Mouse (Mus musculus) kidney, embryonic 14.5 days (tissue): ENCODE measurements around the gene Olfr56. TPM values are rescaled to one million over a fixed set of nuclear protein-coding genes. Genes with fewer than 3 reads are reported as not detected.

Experiments used
- ATAC-seq: fragments of 200-750 bp; cut with Nextera tagmentation; 2 replicates; pipeline ENCODE4 v1.8.0; 2017; ENCODE audit warnings: moderate number of reproducible peaks, mild to moderate bottlenecking, moderate TSS enrichment, moderate library complexity; ENCODE audit not compliant: low FRiP score, low TSS enrichment
- H3K27ac ChIP-seq: fragments of 300-500 bp; sonication (generic); 2 replicates; pipeline ENCODE4 v1.5.1; 2014; ENCODE audit warnings: low read depth, mild to moderate bottlenecking, low read length, moderate library complexity, mixed read lengths
- H3K27me3 ChIP-seq: fragments of 300-500 bp; sonication (generic); 2 replicates; pipeline ENCODE4 v1.6.1; 2014; ENCODE audit warnings: mild to moderate bottlenecking, low read length; ENCODE audit not compliant: control insufficient read depth, insufficient read depth
- H3K36me3 ChIP-seq: fragments of 300-500 bp; sonication (generic); 2 replicates; pipeline ENCODE4 v1.6.1; 2014; ENCODE audit warnings: low read length, mixed read lengths; ENCODE audit not compliant: control insufficient read depth, insufficient read depth
- H3K4me1 ChIP-seq: fragments of 300-500 bp; sonication (generic); 2 replicates; pipeline ENCODE4 v1.6.1; 2014; ENCODE audit warnings: low read length, mixed read lengths; ENCODE audit not compliant: control insufficient read depth, insufficient read depth
- H3K4me2 ChIP-seq: fragments of 300-500 bp; sonication (generic); replicated peaks from 2 replicates; pipeline ENCODE4 v1.6.1; 2014; ENCODE audit warnings: low read depth, mild to moderate bottlenecking, low read length
- H3K4me3 ChIP-seq: fragments of 300-500 bp; sonication (generic); 2 replicates; pipeline ENCODE4 v1.5.1; 2014; ENCODE audit warnings: mild to moderate bottlenecking, low read length
- H3K9ac ChIP-seq: fragments of 300-500 bp; sonication (generic); 2 replicates; pipeline ENCODE4 v1.6.1; 2014; ENCODE audit warnings: low read depth, mild to moderate bottlenecking, low read length, moderate library complexity
- H3K9me3 ChIP-seq: fragments of 300-500 bp; sonication (generic); 2 replicates; pipeline ENCODE4 v1.6.1; 2016; ENCODE audit warnings: low read length; ENCODE audit not compliant: control insufficient read depth
- WGBS: fragments of 180-500 bp; shearing (Covaris S2); extraction: QIAGEN DNeasy Blood & Tissue Kit; methylation state at CpG from one replicate; pipeline ENCODE4 v1.1.7; 2014; 5-methylcytosine and 5-hydroxymethylcytosine counted together
- polyA plus RNA-seq: library from polyadenylated mRNA; unstranded; fragments of >200 nt; fragmentation: Nextera tagmentation; extraction: Ambion mirVana; gene quantifications from 2 replicates; pipeline ENCODE4 v1.2.1, GENCODE M21; 2014

The Olfr56 gene
- polyA plus RNA-seq, 1 experiment from 2014 or later, result not detected

DNA sequence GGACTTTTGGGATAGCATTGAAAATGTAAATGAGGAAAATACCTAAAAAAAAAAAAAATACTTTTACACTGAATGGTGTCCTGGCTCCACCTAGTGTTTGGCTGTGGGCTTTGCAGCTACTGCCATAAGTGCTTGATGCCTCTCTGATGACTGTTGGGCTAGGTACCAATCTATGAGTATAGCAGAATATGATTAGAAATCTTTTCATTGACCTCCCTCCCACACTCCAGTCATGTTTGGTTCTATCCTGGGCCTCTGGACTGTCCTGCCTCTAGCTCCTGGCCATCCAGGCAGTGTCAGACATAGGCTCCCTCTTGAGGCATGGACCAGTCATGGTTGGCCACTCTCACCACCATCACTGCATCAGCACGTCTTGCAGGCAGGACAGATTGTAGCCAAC lies 130.1 kb downstream of the Olfr56 start:
- no peaks in the 10 kb centered on the region for H3K36me3 ChIP-seq
- 36% methylated on average over 1 of the region's 1 CpGs for WGBS
- no peak for ATAC-seq
- no peaks in the 10 kb centered on the region for H3K27me3 ChIP-seq
- no peaks in the 10 kb centered on the region for H3K4me1 ChIP-seq
- H3K4me3 ChIP-seq, result no peak overlapping the region
- no peak overlapping the region for H3K9ac ChIP-seq
- no peak overlapping the region for H3K27ac ChIP-seq
- no peak overlapping the region for H3K4me2 ChIP-seq
- H3K9me3 ChIP-seq, result no peaks in the 10 kb centered on the region

DNA sequence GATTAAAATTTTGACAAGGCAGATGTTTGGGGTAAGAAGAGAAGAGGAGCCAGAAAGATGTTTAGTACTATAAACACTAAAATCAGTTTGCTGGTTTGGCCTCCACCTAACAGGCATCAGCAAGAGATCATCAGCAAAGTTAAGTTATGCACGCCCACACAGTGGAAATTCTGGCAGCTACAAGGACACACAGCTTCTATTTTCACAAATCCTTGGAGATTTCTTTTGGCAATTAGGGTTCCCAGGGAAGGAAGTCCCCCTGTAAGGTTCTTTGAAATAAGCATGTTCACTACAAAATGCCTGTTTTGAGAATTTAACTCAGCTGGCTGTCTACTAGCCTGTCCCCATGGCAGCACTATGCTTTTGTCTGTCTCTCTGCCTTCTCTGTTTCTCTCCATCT lies 132.3 kb downstream of the Olfr56 start:
- no peak overlapping the region for H3K9ac ChIP-seq
- no peaks in the 10 kb centered on the region for H3K4me1 ChIP-seq
- no peak for ATAC-seq
- no peak overlapping the region for H3K4me3 ChIP-seq
- 60% methylated on average over 1 of the region's 1 CpGs for WGBS
- H3K9me3 ChIP-seq, result no peaks in the 10 kb centered on the region
- no peaks in the 10 kb centered on the region for H3K27me3 ChIP-seq
- H3K4me2 ChIP-seq, result no peak overlapping the region
- H3K27ac ChIP-seq, result no peak overlapping the region
- H3K36me3 ChIP-seq, result no peaks in the 10 kb centered on the region

GRCm38 (mm10) chr11:49112624-49113219 lies 134.0 kb downstream of the Olfr56 start:
- Histone ChIP-seq H3K27ac (no peak overlapping the region), H3K4me2 (no peak overlapping the region), H3K9ac (no peak overlapping the region), H3K4me3 (no peak overlapping the region), H3K27me3 (no peaks in the 10 kb centered on the region), H3K36me3 (no peaks in the 10 kb centered on the region), H3K9me3 (no peaks in the 10 kb centered on the region), H3K4me1 (no peaks in the 10 kb centered on the region)
- 81% methylated on average over 6 of the region's 6 CpGs for WGBS
- no peak for ATAC-seq

- no peak overlapping the region for H3K4me2 ChIP-seq
- no peaks in the 10 kb centered on the region for H3K4me1 ChIP-seq
- no peak overlapping the region for H3K4me3 ChIP-seq
- no peaks in the 10 kb centered on the region for H3K27me3 ChIP-seq
- H3K9me3 ChIP-seq, result no peaks in the 10 kb centered on the region
- H3K36me3 ChIP-seq, result no peaks in the 10 kb centered on the region
- no peak for ATAC-seq
- no peak overlapping the region for H3K27ac ChIP-seq
- H3K9ac ChIP-seq, result no peak overlapping the region
- 69% methylated on average over 2 of the region's 2 CpGs for WGBS
These were observed 135.5 kb downstream of the Olfr56 start for GRCm38 (mm10) chr11:49114158-49114557.

DNA sequence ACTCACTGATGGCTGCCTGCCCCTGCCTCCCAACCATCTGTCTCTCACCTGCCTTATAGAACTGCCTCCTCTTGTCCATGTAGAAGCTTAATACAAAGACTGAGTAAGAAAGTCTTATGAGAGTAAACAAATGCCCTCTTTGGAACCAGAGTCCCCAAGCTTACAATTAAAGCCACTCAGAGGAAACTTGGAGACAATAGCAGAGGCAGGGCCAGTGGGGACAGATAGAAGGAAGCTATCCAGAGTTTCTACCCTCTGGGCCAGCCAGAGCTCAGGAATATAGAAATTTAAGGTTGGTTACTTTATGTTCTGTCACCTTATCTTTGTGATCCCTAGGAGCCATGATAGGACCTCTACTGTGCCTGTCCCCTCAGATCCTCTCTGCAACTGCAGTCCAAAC lies 136.1 kb downstream of the Olfr56 start, which contains the start of gene Olfr1396:
TSS of gene Olfr1396 (minus strand) at position 101 of the 400 bp plus-strand sequence.
- Histone ChIP-seq H3K27me3 (no peaks in the 10 kb centered on the region), H3K27ac (no peak within 1 kb of the TSS), H3K36me3 (no peaks in the 10 kb centered on the region), H3K4me2 (no peak within 1 kb of the TSS), H3K4me1 (no peaks in the 10 kb centered on the region), H3K4me3 (no peak within 1 kb of the TSS), H3K9me3 (no peaks in the 10 kb centered on the region), H3K9ac (no peak within 1 kb of the TSS)
- no peak for ATAC-seq

DNA sequence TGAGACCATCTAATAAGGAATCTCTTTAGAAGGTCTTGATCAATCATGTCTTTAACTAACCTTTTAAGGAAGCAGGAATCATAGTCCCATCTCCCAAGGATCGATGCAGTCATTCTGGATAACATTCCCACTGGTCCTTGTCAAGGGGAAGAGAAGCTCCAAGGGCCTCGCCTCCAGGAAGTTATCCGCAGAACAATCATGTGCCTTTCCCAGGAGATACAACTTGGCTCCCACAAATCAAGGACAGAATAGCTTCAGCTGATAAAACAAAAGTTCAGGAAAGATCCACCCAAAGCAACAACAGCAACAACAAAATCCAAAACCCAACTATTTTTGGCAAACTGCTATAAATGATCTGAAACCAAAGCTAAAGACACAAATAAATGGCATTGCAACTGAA lies 140.9 kb downstream of the Olfr56 start:
- Histone ChIP-seq H3K27ac (no peak overlapping the region), H3K9ac (no peak overlapping the region), H3K4me2 (no peak overlapping the region), H3K4me3 (no peak overlapping the region), H3K4me1 (no peaks in the 10 kb centered on the region), H3K9me3 (no peaks in the 10 kb centered on the region), H3K36me3 (no peaks in the 10 kb centered on the region), H3K27me3 (no peaks in the 10 kb centered on the region)
- ATAC-seq, result no peak
- WGBS, result 84% methylated on average over 3 of the region's 3 CpGs

GRCm38 (mm10) chr11:49124169-49124568 lies 145.5 kb downstream of the Olfr56 start:
- H3K27me3 ChIP-seq, result no peaks in the 10 kb centered on the region
- WGBS, result 90% methylated on average over 2 of the region's 2 CpGs
- no peak overlapping the region for H3K27ac ChIP-seq
- no peak overlapping the region for H3K4me2 ChIP-seq
- H3K4me3 ChIP-seq, result no peak overlapping the region
- H3K36me3 ChIP-seq, result no peaks in the 10 kb centered on the region
- no peaks in the 10 kb centered on the region for H3K9me3 ChIP-seq
- no peak overlapping the region for H3K9ac ChIP-seq
- ATAC-seq, result no peak
- H3K4me1 ChIP-seq, result no peaks in the 10 kb centered on the region

DNA sequence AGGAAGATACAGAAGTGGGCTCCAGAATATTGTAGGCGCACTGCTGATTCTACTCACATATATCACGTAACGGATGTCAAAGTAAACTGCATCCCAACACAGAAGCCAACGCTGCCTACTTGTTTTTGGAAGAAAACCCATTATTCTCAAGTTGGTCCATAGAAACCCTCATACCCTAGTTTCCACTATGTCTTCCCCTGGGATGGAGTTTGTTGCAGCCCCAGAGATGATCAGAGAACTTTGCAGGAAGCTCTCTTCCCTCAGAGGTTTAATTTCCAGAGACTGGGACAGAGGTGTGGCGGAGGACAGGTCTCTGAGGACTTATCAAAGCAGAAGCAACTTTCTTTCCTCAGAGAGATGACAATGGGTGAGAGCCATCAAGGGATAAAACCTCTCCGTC lies 163.3 kb downstream of the Olfr56 start, which contains the start of gene Olfr1395:
TSS of gene Olfr1395 (plus strand) at position 301 of the 400 bp plus-strand sequence.
- H3K36me3 ChIP-seq, result no peaks in the 10 kb centered on the region
- no peak within 1 kb of the TSS for H3K4me2 ChIP-seq
- H3K27me3 ChIP-seq, result no peaks in the 10 kb centered on the region
- no peak for ATAC-seq
- H3K27ac ChIP-seq, result no peak within 1 kb of the TSS
- no peak within 1 kb of the TSS for H3K9ac ChIP-seq
- H3K9me3 ChIP-seq, result no peaks in the 10 kb centered on the region
- 91% methylated on average over 6 of the region's 6 CpGs for WGBS
- H3K4me3 ChIP-seq, result no peak within 1 kb of the TSS
- no peaks in the 10 kb centered on the region for H3K4me1 ChIP-seq

DNA sequence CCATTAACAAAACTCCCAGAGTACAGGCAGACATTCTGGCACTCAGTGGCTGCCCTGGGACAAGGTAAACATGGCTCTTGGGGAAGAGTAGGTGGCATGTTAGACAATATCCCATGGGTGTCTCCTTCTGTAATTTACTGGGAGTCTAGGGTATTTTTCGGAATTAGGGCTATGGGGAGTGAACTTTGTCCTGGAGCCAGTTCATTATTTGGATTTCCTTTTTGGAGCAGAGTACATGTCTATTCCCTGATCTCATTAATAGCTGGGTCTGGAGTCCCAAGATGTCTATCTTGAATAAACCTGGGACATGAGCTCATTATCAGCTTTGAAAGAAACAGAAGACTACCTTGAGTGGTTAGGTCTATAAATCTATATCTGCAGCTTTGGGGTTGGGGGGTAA lies 175.4 kb downstream of the Olfr56 start, which contains the start of gene Olfr1394:
TSS of gene Olfr1394 (plus strand) at position 301 of the 400 bp plus-strand sequence.
- WGBS, result 87% methylated on average over 1 of the region's 1 CpGs
- no peak within 1 kb of the TSS for H3K27ac ChIP-seq
- no peak within 1 kb of the TSS for H3K4me2 ChIP-seq
- no peaks in the 10 kb centered on the region for H3K4me1 ChIP-seq
- no peak for ATAC-seq
- H3K9me3 ChIP-seq, result no peaks in the 10 kb centered on the region
- H3K4me3 ChIP-seq, result no peak within 1 kb of the TSS
- no peaks in the 10 kb centered on the region for H3K36me3 ChIP-seq
- no peak within 1 kb of the TSS for H3K9ac ChIP-seq
- H3K27me3 ChIP-seq, result no peaks in the 10 kb centered on the region
